Mouse (Mus musculus): ENCODE measurements around the gene Card11.

GRCm38 (mm10) chr5:140871241-140871640 lies 129.1 kb downstream of the Card11 start:
- no peak for TF ChIP-seq CTCF (IDR thresholded peaks at IDR 0.05; ENCODE audit: extremely low read depth, insufficient read depth, low read length)
- TF ChIP-seq POLR2A (IDR thresholded peaks at IDR 0.05; ENCODE audit: extremely low read depth, insufficient read depth, low read length), result no peak
